Mouse (Mus musculus): ENCODE results near the gene Fbxw8. TPM values are rescaled to one million over a fixed set of nuclear protein-coding genes. Genes with fewer than 3 reads are reported as not detected.
A peak's percentile ranks its signal among the peaks of the same experiment; 100 is the strongest.

The Fbxw8 gene
- total and polyA plus RNA-seq, 2 experiments from 2014 or later: 14.4 to 43.0 TPM

DNA sequence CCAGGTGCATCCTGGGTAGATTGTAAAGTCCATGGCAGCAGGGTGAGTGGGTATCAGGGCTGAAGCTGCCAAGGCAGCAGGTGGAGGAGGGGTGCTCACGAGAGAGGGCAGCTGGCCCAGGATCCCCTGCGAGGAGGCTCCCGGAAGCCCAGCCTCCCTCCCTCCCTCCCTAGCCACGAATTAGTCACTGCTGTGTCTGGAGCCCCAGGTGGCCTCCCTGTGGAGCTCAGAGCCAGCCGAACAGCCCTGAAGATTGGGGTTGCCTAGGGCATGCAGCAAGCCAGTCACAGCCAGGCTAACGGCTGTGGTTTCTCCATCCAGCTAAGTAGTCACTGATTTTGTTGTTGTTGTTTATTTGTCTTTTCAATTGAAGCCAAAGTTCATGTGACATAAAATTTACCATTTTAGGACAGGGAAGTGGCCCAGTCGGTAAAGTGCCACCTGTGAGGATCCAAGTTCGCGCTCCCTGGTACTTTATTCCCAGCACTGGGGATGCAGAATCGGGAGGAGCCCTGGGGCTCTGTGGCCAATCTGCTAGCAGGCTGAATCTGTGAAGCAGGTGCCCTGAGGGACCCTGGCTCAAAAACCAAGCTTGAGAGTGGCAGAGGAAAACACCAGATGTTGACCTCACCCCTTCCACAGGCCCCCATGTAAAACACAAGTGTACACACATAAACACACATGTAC, 117.3 kb downstream of the Fbxw8 start:
- ATAC-seq (ENCODE audit: low FRiP score) (peak; percentile 54; the same call in 1 of the 2 replicates), DNase-seq (ENCODE audit: low spot score) (peak; percentile 51)
- no peak overlapping the region for H3K9ac ChIP-seq (replicated peaks; ENCODE audit: low read length, poor library complexity, severe bottlenecking)
- H3K4me3 ChIP-seq (ENCODE audit: low read depth, low read length): no peak overlapping the region
- no peaks in the 10 kb centered on the region for H3K9me3 ChIP-seq (ENCODE audit: low read length)
- no peaks in the 10 kb centered on the region; the same call in 1 of the 2 replicates for H3K4me1 ChIP-seq (ENCODE audit: insufficient read depth, low read length)
- no peak for TF ChIP-seq CTCF (IDR thresholded peaks at IDR 0.05)
- H3K27me3 ChIP-seq (ENCODE audit: insufficient read depth, low read length): no peaks in the 10 kb centered on the region
- WGBS: 12% methylated on average over 10 of the region's 10 CpGs
- H3K4me2 ChIP-seq (ENCODE audit: low read depth, low read length, poor library complexity, severe bottlenecking): no peak overlapping the region
- H3K36me3 ChIP-seq (ENCODE audit: insufficient read depth, low read length): no peaks in the 10 kb centered on the region
- no peak overlapping the region for H3K27ac ChIP-seq (ENCODE audit: low read depth, low read length)

GRCm38 (mm10) chr5:118036888-118037797, 118.1 kb downstream of the Fbxw8 start:
- no peaks in the 10 kb centered on the region; the same call in 1 of the 2 replicates for H3K4me1 ChIP-seq (ENCODE audit: insufficient read depth, low read length)
- TF ChIP-seq CTCF (IDR thresholded peaks at IDR 0.05): no peak
- no peak overlapping the region for H3K27ac ChIP-seq (ENCODE audit: low read depth, low read length)
- 42% methylated on average over 25 of the region's 25 CpGs for WGBS
- ATAC-seq (ENCODE audit: low FRiP score): no peak
- no peak overlapping the region for H3K4me2 ChIP-seq (ENCODE audit: low read depth, low read length, poor library complexity, severe bottlenecking)
- no peaks in the 10 kb centered on the region for H3K9me3 ChIP-seq (ENCODE audit: low read length)
- H3K36me3 ChIP-seq (ENCODE audit: insufficient read depth, low read length): no peaks in the 10 kb centered on the region
- H3K9ac ChIP-seq (replicated peaks; ENCODE audit: low read length, poor library complexity, severe bottlenecking): no peak overlapping the region
- H3K27me3 ChIP-seq (ENCODE audit: insufficient read depth, low read length): no peaks in the 10 kb centered on the region
- H3K4me3 ChIP-seq (ENCODE audit: low read depth, low read length): no peak overlapping the region
- no peak for DNase-seq (ENCODE audit: low spot score)

DNA sequence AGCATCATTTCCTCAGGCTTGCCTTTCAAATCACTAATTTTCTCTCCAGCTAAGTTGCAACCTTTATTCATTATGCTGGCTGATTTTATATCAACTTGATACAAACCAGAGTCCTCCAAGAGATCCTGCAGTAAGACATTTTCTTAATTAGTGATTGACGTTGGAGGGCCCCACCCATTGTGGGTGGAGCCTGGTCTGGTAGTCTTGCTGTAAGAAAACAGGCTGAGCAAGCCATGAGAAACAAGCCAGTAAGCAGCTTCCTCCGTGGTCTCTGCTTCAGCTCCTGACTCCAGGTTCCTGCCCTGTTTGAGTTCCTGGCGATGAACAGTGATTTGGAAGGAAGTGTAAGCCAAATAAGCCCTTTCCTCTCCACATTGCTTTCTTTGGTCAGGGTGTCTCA, 119.5 kb downstream of the Fbxw8 start:
- peaks cover 4% of the 10 kb centered on the region; the same call in 1 of the 2 replicates for H3K27me3 ChIP-seq (ENCODE audit: insufficient read depth, low read length)
- H3K4me2 ChIP-seq (ENCODE audit: low read depth, low read length, poor library complexity, severe bottlenecking): no peak overlapping the region
- 74% methylated on average over 3 of the region's 3 CpGs for WGBS
- no peak overlapping the region for H3K9ac ChIP-seq (replicated peaks; ENCODE audit: low read length, poor library complexity, severe bottlenecking)
- no peaks in the 10 kb centered on the region for H3K36me3 ChIP-seq (ENCODE audit: insufficient read depth, low read length)
- DNase-seq (ENCODE audit: low spot score) (no peak), ATAC-seq (ENCODE audit: low FRiP score) (no peak)
- no peak overlapping the region for H3K27ac ChIP-seq (ENCODE audit: low read depth, low read length)
- H3K4me1 ChIP-seq (ENCODE audit: insufficient read depth, low read length): no peaks in the 10 kb centered on the region; the same call in 1 of the 2 replicates
- no peak overlapping the region for H3K4me3 ChIP-seq (ENCODE audit: low read depth, low read length)
- no peak for TF ChIP-seq CTCF (IDR thresholded peaks at IDR 0.05)
- no peaks in the 10 kb centered on the region for H3K9me3 ChIP-seq (ENCODE audit: low read length)

DNA sequence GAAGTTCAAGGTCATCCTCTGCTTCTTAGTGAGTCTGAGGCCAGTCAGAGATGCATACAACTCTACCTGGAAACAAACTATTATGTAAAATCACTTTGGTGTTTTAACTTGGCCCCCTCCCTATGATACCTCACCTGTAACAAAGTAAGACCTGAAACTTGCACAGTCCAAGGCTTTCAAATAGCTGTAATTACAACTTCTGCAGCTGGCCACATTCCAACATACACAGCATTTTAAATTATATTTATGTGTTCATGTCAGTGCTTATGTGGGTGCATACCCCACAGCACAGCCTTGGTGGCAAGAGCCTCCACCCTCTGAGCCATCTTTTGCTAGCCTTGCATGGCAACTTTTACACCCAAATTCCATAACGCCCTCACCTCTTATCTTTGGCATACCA, 120.6 kb downstream of the Fbxw8 start:
- H3K4me2 ChIP-seq (ENCODE audit: low read depth, low read length, poor library complexity, severe bottlenecking): no peak overlapping the region
- H3K9me3 ChIP-seq (ENCODE audit: low read length): no peaks in the 10 kb centered on the region
- no peak overlapping the region for H3K9ac ChIP-seq (replicated peaks; ENCODE audit: low read length, poor library complexity, severe bottlenecking)
- no peak overlapping the region for H3K4me3 ChIP-seq (ENCODE audit: low read depth, low read length)
- ATAC-seq (ENCODE audit: low FRiP score) (no peak), DNase-seq (ENCODE audit: low spot score) (no peak)
- H3K27me3 ChIP-seq (ENCODE audit: insufficient read depth, low read length): peaks cover 8% of the 10 kb centered on the region; the same call in 1 of the 2 replicates
- H3K27ac ChIP-seq (ENCODE audit: low read depth, low read length): no peak overlapping the region
- 91% methylated on average over 1 of the region's 1 CpGs for WGBS
- H3K4me1 ChIP-seq (ENCODE audit: insufficient read depth, low read length): peaks cover 1% of the 10 kb centered on the region; the same call in 1 of the 2 replicates
- no peaks in the 10 kb centered on the region for H3K36me3 ChIP-seq (ENCODE audit: insufficient read depth, low read length)
- TF ChIP-seq CTCF (IDR thresholded peaks at IDR 0.05): no peak

- Histone ChIP-seq H3K4me3 (ENCODE audit: low read depth, low read length) (no peak overlapping the region), H3K27ac (ENCODE audit: low read depth, low read length) (no peak overlapping the region), H3K36me3 (ENCODE audit: insufficient read depth, low read length) (no peaks in the 10 kb centered on the region), H3K4me2 (ENCODE audit: low read depth, low read length, poor library complexity, severe bottlenecking) (no peak overlapping the region), H3K9me3 (ENCODE audit: low read length) (no peaks in the 10 kb centered on the region), H3K27me3 (ENCODE audit: insufficient read depth, low read length) (peaks cover 15% of the 10 kb centered on the region), H3K4me1 (ENCODE audit: insufficient read depth, low read length) (0 out of 2 replicates have a peak, but pooled peaks cover 6% of the 10 kb centered on the region), H3K9ac (replicated peaks; ENCODE audit: low read length, poor library complexity, severe bottlenecking) (no peak overlapping the region)
- no peak for TF ChIP-seq CTCF (IDR thresholded peaks at IDR 0.05)
- WGBS: 74% methylated on average over 6 of the region's 6 CpGs
- DNase-seq (ENCODE audit: low spot score) (no peak), ATAC-seq (ENCODE audit: low FRiP score) (no peak)
Observed at GRCm38 (mm10) chr5:118033740-118034139, 121.5 kb downstream of the Fbxw8 start.

DNA sequence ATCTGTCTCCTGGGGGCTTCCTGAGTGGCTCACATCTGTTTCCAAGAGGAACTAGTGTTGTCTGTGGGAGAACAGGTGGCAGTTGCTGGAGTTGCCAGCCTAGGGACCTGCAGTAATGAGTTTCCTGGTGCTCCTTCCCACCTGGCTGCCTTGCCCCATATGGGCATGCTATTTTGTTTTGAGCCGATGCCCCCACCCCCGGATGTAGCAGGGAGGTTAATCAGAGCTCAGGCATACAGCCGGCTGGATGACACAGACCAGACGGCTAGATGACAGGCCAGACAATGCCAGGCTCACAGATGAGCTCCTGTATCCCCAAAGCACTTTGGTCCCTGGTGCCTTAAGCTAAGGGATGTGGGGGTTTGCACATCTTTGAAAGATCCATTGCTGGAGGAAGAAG, 121.9 kb downstream of the Fbxw8 start:
- WGBS: 34% methylated on average over 4 of the region's 4 CpGs
- no peaks in the 10 kb centered on the region for H3K36me3 ChIP-seq (ENCODE audit: insufficient read depth, low read length)
- no peak for ATAC-seq (ENCODE audit: low FRiP score)
- H3K27me3 ChIP-seq (ENCODE audit: insufficient read depth, low read length): peaks cover 20% of the 10 kb centered on the region
- no peak for TF ChIP-seq CTCF (IDR thresholded peaks at IDR 0.05)
- DNase-seq (ENCODE audit: low spot score): no peak
- H3K9ac ChIP-seq (replicated peaks; ENCODE audit: low read length, poor library complexity, severe bottlenecking): no peak overlapping the region
- peaks cover 10% of the 10 kb centered on the region; the same call in 1 of the 2 replicates for H3K4me1 ChIP-seq (ENCODE audit: insufficient read depth, low read length)
- no peaks in the 10 kb centered on the region for H3K9me3 ChIP-seq (ENCODE audit: low read length)
- H3K4me3 ChIP-seq (ENCODE audit: low read depth, low read length): no peak overlapping the region
- no peak overlapping the region for H3K4me2 ChIP-seq (ENCODE audit: low read depth, low read length, poor library complexity, severe bottlenecking)
- no peak overlapping the region for H3K27ac ChIP-seq (ENCODE audit: low read depth, low read length)
